ENCODE assay signal across 13 mouse cellular contexts in the genomic region with DNA sequence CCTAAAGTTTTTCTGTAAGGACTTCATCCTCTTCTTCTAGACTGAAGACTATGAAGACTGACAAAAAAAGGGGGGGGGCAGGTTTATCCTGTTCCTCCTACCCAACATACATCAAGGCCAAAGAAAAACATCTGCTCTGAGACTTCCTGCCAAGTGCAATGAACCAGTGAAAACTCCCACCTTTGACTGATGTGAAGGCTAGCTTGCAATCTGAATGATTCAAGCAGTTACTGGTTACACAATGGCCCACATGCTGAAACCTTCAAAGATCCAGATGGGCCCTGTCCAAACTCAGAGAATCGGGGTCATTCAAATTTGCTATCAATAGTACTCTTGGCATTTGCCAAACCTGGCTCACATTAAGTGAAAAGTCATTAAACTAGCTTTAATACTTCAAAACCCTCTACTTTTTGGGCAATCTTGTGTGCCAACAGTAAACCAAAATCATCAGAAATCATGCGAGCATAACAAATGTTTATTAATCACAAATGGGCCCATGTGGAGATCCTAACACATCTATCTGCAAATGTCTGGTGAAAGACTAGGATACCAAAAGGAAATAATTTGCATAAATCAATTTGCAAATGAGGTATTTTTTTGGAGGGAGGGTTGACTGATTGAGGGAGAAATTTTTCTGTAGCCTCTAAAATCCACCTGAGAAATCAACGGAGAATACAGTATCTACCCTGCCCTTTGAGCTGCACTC.
A peak's percentile ranks its signal among the peaks of the same experiment; 100 is the strongest.
DNase-seq lines count a peak whose midpoint lies in the region; ATAC-seq and TF ChIP-seq lines count a peak whose summit lies in the region.
"Had no signal": no experiment of that assay in that cellular context is flagged by ENCODE, and none has a peak within 500 bp of the region (broad histone marks: within the 10 kb centered on the region; RNA-seq: fewer than 3 reads in every experiment).

No protein-coding gene starts in this region.

- no peak overlapping the region for H3K4me3 ChIP-seq in heart, embryonic 12.5 days
- H3K4me3 ChIP-seq: embryonic facial prominence, embryonic 12.5 days; liver, embryonic 15.5 days; midbrain, embryonic 12.5 days had no signal

- no peak overlapping the region for H3K27ac ChIP-seq in heart, embryonic 12.5 days (ENCODE audit: poor library complexity, severe bottlenecking)
- H3K27ac ChIP-seq: embryonic facial prominence, embryonic 12.5 days; liver, embryonic 15.5 days; midbrain, embryonic 12.5 days had no signal

- TF ChIP-seq CTCF in brain, embryonic 14.5 days (IDR thresholded peaks at IDR 0.05; ENCODE audit: borderline replicate concordance, extremely low read depth, insufficient read depth, insufficient read length) = no peak

- H3K4me2 ChIP-seq in heart, embryonic 12.5 days = no peak overlapping the region
- H3K4me2 ChIP-seq: embryonic facial prominence, embryonic 12.5 days; liver, embryonic 15.5 days; midbrain, embryonic 12.5 days had no signal

- H3K27me3 ChIP-seq in heart, embryonic 12.5 days (replicated peaks) = no peaks in the 10 kb centered on the region
- H3K27me3 ChIP-seq: embryonic facial prominence, embryonic 12.5 days; liver, embryonic 15.5 days; midbrain, embryonic 12.5 days had no signal

- peaks cover 5% of the 10 kb centered on the region for H3K9me3 ChIP-seq in heart, embryonic 12.5 days (replicated peaks)
- H3K9me3 ChIP-seq: embryonic facial prominence, embryonic 12.5 days; liver, embryonic 15.5 days; midbrain, embryonic 12.5 days had no signal

- TF ChIP-seq POLR2A in brain, embryonic 14.5 days (IDR thresholded peaks at IDR 0.05; ENCODE audit: borderline replicate concordance, extremely low read depth, insufficient read depth, insufficient read length, poor library complexity, severe bottlenecking) = no peak

- H3K4me1 ChIP-seq in heart, embryonic 12.5 days (replicated peaks) = no peaks in the 10 kb centered on the region
- H3K4me1 ChIP-seq: embryonic facial prominence, embryonic 12.5 days; liver, embryonic 15.5 days; midbrain, embryonic 12.5 days had no signal

- no peak for ATAC-seq in heart, embryonic 12.5 days (ENCODE audit: insufficient number of reproducible peaks, low FRiP score)
- ATAC-seq: activated CD4-positive, CD25-positive, alpha-beta regulatory T cell, adult 4 months had no signal

- DNase-seq in adrenal gland, adult 2 months = peak; percentile 28
- DNase-seq in adrenal gland, adult 18-20 months (ENCODE audit: low spot score in 2 of 2) = no peak
- peak; percentile 5 for DNase-seq in heart, adult 8-10 months (ENCODE audit: low spot score)
- DNase-seq in left cerebral cortex, postnatal 4 days = peak; percentile 35
- no peak for DNase-seq in left cerebral cortex, adult 9 months (ENCODE audit: low spot score in 2 of 2)
- DNase-seq in brain, embryonic 14.5 days (ENCODE audit: low read depth) = peak; percentile 79
- DNase-seq in cerebellum, adult 18-20 months = no peak
- DNase-seq: cerebellum, adult 11-12 months had no signal

- intact Hi-C loops in left cerebral cortex, postnatal 4 days (cut with DNase I) = no loop called here

- 77% methylated on average over 3 of the region's 3 CpGs for WGBS in heart, embryonic 12.5 days

- no peaks in the 10 kb centered on the region for H3K36me3 ChIP-seq in heart, embryonic 12.5 days
- H3K36me3 ChIP-seq: embryonic facial prominence, embryonic 12.5 days; liver, embryonic 15.5 days; midbrain, embryonic 12.5 days had no signal

- H3K9ac ChIP-seq in heart, embryonic 12.5 days = no peak overlapping the region
- H3K9ac ChIP-seq: embryonic facial prominence, embryonic 12.5 days; liver, embryonic 15.5 days; midbrain, embryonic 12.5 days had no signal

Comparison
In these comparisons a context has a peak if more than half of its experiments do, and no peak if none do; other contexts are left out.
1. DNase-seq: peak in adrenal gland, adult 2 months (single experiment), heart, adult 8-10 months (single experiment), left cerebral cortex, postnatal 4 days (single experiment) and brain, embryonic 14.5 days (single experiment); none in adrenal gland, adult 18-20 months (0 of 2), left cerebral cortex, adult 9 months (0 of 2) and cerebellum, adult 18-20 months (0 of 2).